Mouse (Mus musculus): Measurements from ENCODE around the gene Bbip1. TPM values are rescaled to one million over a fixed set of nuclear protein-coding genes. Genes with fewer than 3 reads are reported as not detected.

The Bbip1 gene
- polyA plus RNA-seq, 1 experiment from 2014 or later: 83.3 TPM

GRCm38 (mm10) chr19:53885450-53885849 is 59.0 kb downstream of the Bbip1 start:
- H3K4me2 ChIP-seq (replicated peaks): no peak overlapping the region
- no peak overlapping the region for H3K4me3 ChIP-seq
- H3K27me3 ChIP-seq: no peaks in the 10 kb centered on the region
- H3K4me1 ChIP-seq: no peaks in the 10 kb centered on the region; the same call in none of the 2 replicates
- no peak overlapping the region for H3K9ac ChIP-seq
- no peaks in the 10 kb centered on the region for H3K9me3 ChIP-seq
- ATAC-seq (ENCODE audit: low FRiP score, low read depth): no peak
- H3K27ac ChIP-seq: no peak overlapping the region
- 67% methylated on average over 10 of the region's 10 CpGs for whole genome bisulfite sequencing
- no peaks in the 10 kb centered on the region for H3K36me3 ChIP-seq

DNA sequence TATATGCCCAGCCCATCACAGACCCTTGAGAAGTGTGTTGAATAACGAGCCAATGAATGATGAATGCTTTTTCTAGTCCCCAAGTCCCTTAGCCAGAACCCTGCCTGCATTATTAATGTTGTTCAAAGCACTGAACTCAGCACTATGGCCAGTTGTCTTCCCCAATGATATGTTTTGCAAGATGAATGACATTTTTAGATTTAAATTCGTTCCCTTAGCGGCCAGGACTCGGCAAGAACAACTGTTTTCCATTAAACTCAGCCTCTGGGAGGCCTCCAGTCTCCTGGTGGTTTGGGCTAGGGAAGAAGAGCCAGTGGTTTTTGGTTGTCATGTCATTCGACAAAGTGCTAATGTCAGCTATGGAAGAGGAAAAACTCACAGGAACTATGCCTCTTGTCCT is 62.6 kb downstream of the Bbip1 start:
- H3K9ac ChIP-seq: no peak overlapping the region
- no peaks in the 10 kb centered on the region for H3K27me3 ChIP-seq
- no peaks in the 10 kb centered on the region for H3K9me3 ChIP-seq
- no peak for ATAC-seq (ENCODE audit: low FRiP score, low read depth)
- no peak overlapping the region for H3K27ac ChIP-seq
- no peak overlapping the region for H3K4me3 ChIP-seq
- H3K36me3 ChIP-seq: no peaks in the 10 kb centered on the region
- no peak overlapping the region for H3K4me2 ChIP-seq (replicated peaks)
- peaks cover 3% of the 10 kb centered on the region for H3K4me1 ChIP-seq
- 53% methylated on average over 5 of the region's 5 CpGs for WGBS

GRCm38 (mm10) chr19:53880460-53880859 is 64.0 kb downstream of the Bbip1 start:
- no peak overlapping the region for H3K27ac ChIP-seq
- 77% methylated on average over 1 of the region's 1 CpGs for WGBS
- no peaks in the 10 kb centered on the region for H3K27me3 ChIP-seq
- H3K9ac ChIP-seq: no peak overlapping the region
- H3K4me2 ChIP-seq (replicated peaks): no peak overlapping the region
- ATAC-seq (ENCODE audit: low FRiP score, low read depth): no peak
- no peak overlapping the region for H3K4me3 ChIP-seq
- peaks cover 13% of the 10 kb centered on the region for H3K4me1 ChIP-seq
- no peaks in the 10 kb centered on the region for H3K36me3 ChIP-seq
- H3K9me3 ChIP-seq: no peaks in the 10 kb centered on the region

Other genes starting within 250 kb of the Bbip1 start
- 119 and 120 TPM in 2 replicates for gene Pdcd4, start 52.4 kb downstream of the Bbip1 start, polyA plus RNA-seq (2015; fragmentation: Nextera tagmentation; extraction: Ambion mirVana)
- gene Shoc2, start 321 bp downstream of the Bbip1 start, polyA plus RNA-seq (2015; fragmentation: Nextera tagmentation; extraction: Ambion mirVana): 39.1 and 46.6 TPM in 2 replicates
- 0.39 and 0.61 TPM in 2 replicates for gene Adra2a, start 99.5 kb upstream of the Bbip1 start, polyA plus RNA-seq (2015; fragmentation: Nextera tagmentation; extraction: Ambion mirVana)

Data from limb, embryonic 13.5 days (tissue).